Mouse (Mus musculus): ENCODE measurements around the gene Gm45208.

DNA sequence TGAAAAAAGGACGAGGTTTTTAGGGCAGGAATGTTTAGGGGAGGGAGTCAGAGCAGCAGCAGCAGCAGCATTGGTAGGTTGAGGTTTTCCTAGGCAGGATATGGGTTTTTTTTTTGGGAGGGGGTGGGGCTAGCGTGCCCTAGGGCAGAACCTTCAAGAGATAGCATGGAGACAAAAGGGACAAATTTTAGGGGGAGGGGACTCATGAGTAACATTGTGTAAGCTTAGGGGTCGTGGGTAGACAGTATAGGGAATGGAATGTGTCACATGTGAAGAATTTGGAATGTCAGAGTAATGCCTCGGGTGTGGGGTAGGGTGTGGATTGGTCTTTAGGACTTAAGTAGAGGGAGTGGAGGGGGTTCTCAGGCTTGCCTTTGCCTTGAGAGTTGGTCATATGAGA, 646 bp downstream of the Gm45208 start:
- TF ChIP-seq GATA1 (IDR thresholded peaks at IDR 0.05; ENCODE audit: borderline replicate concordance, low read length) (no peak), FLI1 (IDR thresholded peaks at IDR 0.05; ENCODE audit: low read length) (no peak)
